8 mouse cellular contexts compared by ENCODE assay signal in the genomic region with DNA sequence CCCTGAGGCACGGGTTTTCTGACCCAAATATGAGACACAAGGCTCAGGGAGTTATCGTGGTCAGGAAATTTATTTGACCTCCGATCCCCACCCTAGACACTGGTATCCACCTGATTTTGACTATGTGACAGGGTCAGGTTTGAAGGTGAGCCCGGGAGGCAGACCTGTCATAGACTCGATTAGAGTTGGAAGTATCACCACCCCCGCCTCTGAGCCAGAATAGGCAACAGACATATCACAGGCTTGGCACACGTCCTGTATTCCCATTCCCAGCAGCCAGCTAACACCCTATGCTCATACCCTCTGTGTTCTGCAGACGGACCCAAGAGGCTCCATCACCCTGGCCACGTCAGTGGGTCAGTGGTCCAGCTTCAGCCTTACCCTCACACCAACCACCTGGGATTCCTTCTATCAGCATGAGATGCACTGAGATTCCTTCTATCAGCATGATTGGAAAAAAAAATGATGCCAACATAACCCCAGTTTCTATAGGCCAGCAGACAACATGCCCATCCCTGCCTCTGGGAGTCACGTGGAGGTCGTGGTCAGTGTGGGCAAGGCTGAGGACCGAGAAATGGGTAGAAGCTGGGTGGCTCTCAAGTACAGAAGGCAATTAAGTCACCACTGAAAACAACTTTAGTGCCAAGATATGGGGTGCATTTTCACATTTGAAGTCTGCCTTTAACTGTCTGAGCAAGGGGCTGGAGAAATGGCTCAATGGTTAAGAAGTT. TPM values are rescaled to one million over a fixed set of nuclear protein-coding genes. Genes with fewer than 3 reads are reported as not detected.
DNase-seq lines count a peak whose midpoint lies in the region; ATAC-seq and TF ChIP-seq lines count a peak whose summit lies in the region.

No protein-coding gene starts in this region.

- WGBS in lung, embryonic 15.5 days, result 56% methylated on average over 12 of the region's 12 CpGs
- 58% methylated on average over 12 of the region's 12 CpGs for WGBS in forebrain, postnatal 0 days
- 56% methylated on average over 12 of the region's 12 CpGs for WGBS in lung, adult 2 months

- H3K9me3 ChIP-seq in lung, embryonic 15.5 days, result no peaks in the 10 kb centered on the region
- no peaks in the 10 kb centered on the region for H3K9me3 ChIP-seq in forebrain, postnatal 0 days (ENCODE audit: low read length)

- peaks cover 40% of the 10 kb centered on the region for H3K27me3 ChIP-seq in lung, embryonic 15.5 days
- H3K27me3 ChIP-seq in forebrain, postnatal 0 days (ENCODE audit: insufficient read depth, low read length), result no peaks in the 10 kb centered on the region

- peak overlapping the region; percentile 31; the same call in 1 of the 2 replicates for H3K4me3 ChIP-seq in lung, embryonic 15.5 days
- H3K4me3 ChIP-seq in forebrain, postnatal 0 days (ENCODE audit: low read depth, low read length), result peak overlapping the region; percentile 39
- H3K4me3 ChIP-seq in lung, adult 2 months (replicated peaks; ENCODE audit: extremely low read depth, low read depth, low read length), result no peak overlapping the region

- TF ChIP-seq POLR2A in lung, adult 2 months (IDR thresholded peaks at IDR 0.05; ENCODE audit: borderline replicate concordance, extremely low read depth, low read depth, low read length), result no peak

- intact Hi-C loops in gastrocnemius, postnatal 14 days (cut with DNase I; ENCODE audit: low total_unique reads), result no loop called here

- peak overlapping the region; percentile 75 for H3K4me2 ChIP-seq in lung, embryonic 15.5 days
- H3K4me2 ChIP-seq in forebrain, postnatal 0 days (ENCODE audit: low read depth), result peak overlapping the region; percentile 75

- no peak overlapping the region for H3K9ac ChIP-seq in lung, embryonic 15.5 days
- H3K9ac ChIP-seq in forebrain, postnatal 0 days, result peak overlapping the region; percentile 72

- TF ChIP-seq CTCF in forebrain, postnatal 0 days (IDR thresholded peaks at IDR 0.05; ENCODE audit: low read depth), result no peak
- no peak for TF ChIP-seq CTCF in lung, adult 2 months (IDR thresholded peaks at IDR 0.05; ENCODE audit: insufficient read depth, low read length)

- no peak for ATAC-seq in lung, embryonic 15.5 days (ENCODE audit: borderline replicate concordance, extremely low read depth, low FRiP score, low TSS enrichment)
- 0 out of 2 replicates have a peak, but pooled peaks have one; percentile 12 for ATAC-seq in forebrain, postnatal 0 days

- H3K4me1 ChIP-seq in lung, embryonic 15.5 days, result peaks cover 12% of the 10 kb centered on the region
- H3K4me1 ChIP-seq in forebrain, postnatal 0 days (ENCODE audit: insufficient read depth), result peaks cover 6% of the 10 kb centered on the region
- H3K4me1 ChIP-seq in lung, adult 2 months (ENCODE audit: control insufficient read depth, insufficient read depth, low read length), result no peaks in the 10 kb centered on the region

- no peak for DNase-seq in lung, postnatal 10 days
- no peak for DNase-seq in forebrain, postnatal 0 days
- peak; percentile 52 to 63 for DNase-seq in layer of hippocampus, postnatal 36 days
- peak; percentile 57 to 72 for DNase-seq in right cerebral cortex, postnatal 10 days (ENCODE audit: low spot score in 2 of 2)
- DNase-seq in gastrocnemius, postnatal 14 days, result no peak
- DNase-seq in urinary bladder, adult 18-20 months (ENCODE audit: low spot score in 2 of 2), result no peak
- no peak for DNase-seq in lung, adult 2 months

- H3K27ac ChIP-seq in lung, embryonic 15.5 days, result no peak overlapping the region
- peak overlapping the region; percentile 57 for H3K27ac ChIP-seq in forebrain, postnatal 0 days (ENCODE audit: low read depth, low read length)

- H3K36me3 ChIP-seq in lung, embryonic 15.5 days, result no peaks in the 10 kb centered on the region
- H3K36me3 ChIP-seq in forebrain, postnatal 0 days (ENCODE audit: insufficient read depth), result no peaks in the 10 kb centered on the region

RNA-seq across cellular contexts. Expression of a gene that starts 6.9 kb away (rescaled TPM):
- 13.7 and 15.3 TPM in 2 replicates for polyA plus RNA-seq in lung, embryonic 15.5 days (2015; fragmentation: Nextera tagmentation; extraction: Ambion mirVana)
- 43.0 and 45.8 TPM in 2 replicates for total RNA-seq in forebrain, postnatal 0 days (2014; rRNA removed)
- polyA plus RNA-seq in forebrain, postnatal 0 days (2015; fragmentation: Nextera tagmentation; extraction: Ambion mirVana), result 14.4 and 16.9 TPM in 2 replicates
- 10 to 100 TPM; 25.3 to 25.7 TPM for total RNA-seq in layer of hippocampus, postnatal 36 days (2021)
- total RNA-seq in gastrocnemius, postnatal 14 days (2021), result 1 to 10 TPM; 4.8 to 8.3 TPM
- polyA plus RNA-seq in lung, adult 2 months (2012; rRNA removed), result 29.1 and 33.8 TPM in 2 replicates

RNA-seq across cellular contexts. Expression of a gene that starts 7.3 kb away (rescaled TPM):
- polyA plus RNA-seq in lung, embryonic 15.5 days (2015; fragmentation: Nextera tagmentation; extraction: Ambion mirVana), result 13.9 and 15.8 TPM in 2 replicates
- 52.4 and 54.5 TPM in 2 replicates for total RNA-seq in forebrain, postnatal 0 days (2014; rRNA removed)
- polyA plus RNA-seq in forebrain, postnatal 0 days (2015; fragmentation: Nextera tagmentation; extraction: Ambion mirVana), result 42.8 and 46.6 TPM in 2 replicates
- total RNA-seq in layer of hippocampus, postnatal 36 days (2021), result 100 to 1,000 TPM; 106 to 109 TPM
- total RNA-seq in gastrocnemius, postnatal 14 days (2021), result 1 to 10 TPM; 2.9 to 4.3 TPM
- 43.3 and 45.0 TPM in 2 replicates for polyA plus RNA-seq in lung, adult 2 months (2012; rRNA removed)

RNA-seq across cellular contexts. Expression of a gene that starts 28.7 kb away (rescaled TPM):
- polyA plus RNA-seq in lung, embryonic 15.5 days (2015; fragmentation: Nextera tagmentation; extraction: Ambion mirVana), result 204 and 222 TPM in 2 replicates
- 82.1 and 86.1 TPM in 2 replicates for total RNA-seq in forebrain, postnatal 0 days (2014; rRNA removed)
- polyA plus RNA-seq in forebrain, postnatal 0 days (2015; fragmentation: Nextera tagmentation; extraction: Ambion mirVana), result 201 and 203 TPM in 2 replicates
- total RNA-seq in layer of hippocampus, postnatal 36 days (2021), result 100 to 1,000 TPM in 1 of 2 experiments, 10 to 100 TPM in 1; 98.1 to 105 TPM
- total RNA-seq in gastrocnemius, postnatal 14 days (2021), result 100 to 1,000 TPM; 103 to 107 TPM
- polyA plus RNA-seq in lung, adult 2 months (2012; rRNA removed), result 52.3 and 80.8 TPM in 2 replicates

RNA-seq across cellular contexts. Expression of a gene that starts 40.3 kb away (rescaled TPM):
- polyA plus RNA-seq in lung, embryonic 15.5 days (2015; fragmentation: Nextera tagmentation; extraction: Ambion mirVana), result not detected in 2 replicates
- 0.31 and 0.48 TPM in 2 replicates for total RNA-seq in forebrain, postnatal 0 days (2014; rRNA removed)
- polyA plus RNA-seq in forebrain, postnatal 0 days (2015; fragmentation: Nextera tagmentation; extraction: Ambion mirVana), result 0.47 and 0.98 TPM in 2 replicates
- total RNA-seq in layer of hippocampus, postnatal 36 days (2021), result under 1 TPM in 1 of 2 experiments, not detected in 1; 0.22 TPM
- not detected for total RNA-seq in gastrocnemius, postnatal 14 days (2021)
- polyA plus RNA-seq in lung, adult 2 months (2012; rRNA removed), result 0.05 and 7.8 TPM in 2 replicates

RNA-seq across cellular contexts. Expression of a gene that starts 44.9 kb away (rescaled TPM):
- polyA plus RNA-seq in lung, embryonic 15.5 days (2015; fragmentation: Nextera tagmentation; extraction: Ambion mirVana), result 787 and 840 TPM in 2 replicates
- 339 and 418 TPM in 2 replicates for total RNA-seq in forebrain, postnatal 0 days (2014; rRNA removed)
- 808 and 932 TPM in 2 replicates for polyA plus RNA-seq in forebrain, postnatal 0 days (2015; fragmentation: Nextera tagmentation; extraction: Ambion mirVana)
- 100 to 1,000 TPM; 478 to 524 TPM for total RNA-seq in layer of hippocampus, postnatal 36 days (2021)
- total RNA-seq in gastrocnemius, postnatal 14 days (2021), result 1,000 to 10,000 TPM; 1,042 to 1,140 TPM
- 52.4 and 108 TPM in 2 replicates for polyA plus RNA-seq in lung, adult 2 months (2012; rRNA removed)

Comparison
In these comparisons a context has a peak if more than half of its experiments do, and no peak if none do; other contexts are left out.
1. DNase-seq: peak in layer of hippocampus, postnatal 36 days (2 of 2) and right cerebral cortex, postnatal 10 days (2 of 2); none in lung, postnatal 10 days (single experiment), forebrain, postnatal 0 days (single experiment), gastrocnemius, postnatal 14 days (single experiment), urinary bladder, adult 18-20 months (0 of 2) and lung, adult 2 months (single experiment).
2. RNA of a gene that starts 7.3 kb away (total RNA-seq): 106 to 109 TPM in layer of hippocampus, postnatal 36 days and 52.4 to 54.5 TPM in forebrain, postnatal 0 days; 2.9 to 4.3 TPM in gastrocnemius, postnatal 14 days; every median in the first group is over 10 times any median in the second.